Mouse (Mus musculus): ENCODE results near the gene Cd2bp2.
"Not testable (repeated sequence)": the region's sequence is repeated elsewhere in the genome, so short reads cannot be mapped to it uniquely, and the experiment has no call there.

Gene Cd2bp2

DNA sequence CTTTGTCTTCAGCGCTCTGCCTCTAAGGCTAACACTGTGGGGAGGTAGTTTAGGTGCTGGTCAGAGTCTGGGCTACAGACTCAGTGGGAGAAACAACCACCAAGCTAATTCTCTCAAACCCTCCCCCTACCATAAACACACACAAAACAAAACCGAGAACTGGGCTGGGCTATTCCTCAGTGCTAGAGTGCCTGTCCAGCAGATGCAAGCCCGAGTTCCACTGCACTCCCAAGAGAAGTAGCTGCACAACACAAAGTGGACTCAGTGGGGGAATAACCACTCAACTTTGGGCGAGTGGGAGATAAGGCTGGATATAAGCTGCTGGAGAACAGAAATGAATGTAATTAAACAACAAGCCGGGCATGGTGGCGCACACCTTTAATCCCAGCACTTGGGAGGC is 5.2 kb downstream of the Cd2bp2 start:
- no peak for DNase-seq (ENCODE audit: low spot score)

- DNase-seq (ENCODE audit: low spot score) = no peak
These were observed 7.3 kb downstream of the Cd2bp2 start for GRCm38 (mm10) chr7:127188305-127189276.

- no peak for DNase-seq (ENCODE audit: low spot score)
These were observed 8.5 kb downstream of the Cd2bp2 start for GRCm38 (mm10) chr7:127187351-127187750.

- no peak for DNase-seq (ENCODE audit: low spot score)
These were observed 10.2 kb downstream of the Cd2bp2 start for GRCm38 (mm10) chr7:127185601-127186000.

DNA sequence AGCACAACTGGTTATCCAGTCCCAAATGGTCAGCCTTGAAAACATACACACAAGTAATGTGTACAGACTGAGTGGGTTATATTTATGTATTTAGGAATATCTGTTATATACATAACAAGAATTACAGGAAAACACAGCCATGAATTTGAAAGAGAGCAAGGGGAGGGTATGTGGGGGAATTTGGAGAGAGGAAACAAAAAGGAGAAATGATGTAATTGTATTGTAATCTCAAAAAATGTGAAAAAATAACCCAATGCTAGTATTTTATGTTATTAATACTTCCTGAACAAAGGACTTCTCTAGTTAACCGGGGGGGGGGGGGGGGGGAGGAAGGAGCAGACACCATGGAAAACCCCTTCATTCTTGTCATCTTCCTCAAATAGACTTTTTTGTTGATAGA is 11.1 kb downstream of the Cd2bp2 start:
- no peak for DNase-seq (ENCODE audit: low spot score)

DNA sequence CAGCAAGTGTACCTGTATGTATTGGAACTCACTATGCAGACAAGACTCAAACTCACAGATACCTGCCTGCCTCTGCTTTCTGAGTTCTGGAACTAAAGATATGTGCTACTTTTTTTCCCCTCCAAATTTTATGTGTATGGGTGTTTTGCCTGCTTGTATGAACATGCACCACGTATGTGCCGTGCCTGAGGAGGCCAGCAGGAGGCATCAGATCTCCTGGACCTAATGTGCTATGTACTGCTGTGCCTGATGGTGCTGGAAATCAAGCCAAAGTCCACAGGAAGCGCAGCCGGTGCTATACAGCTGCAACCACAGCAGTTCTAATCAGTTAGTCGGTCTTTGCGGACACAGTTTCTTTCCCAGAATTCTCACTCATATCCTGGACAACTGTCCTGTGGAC is 12.0 kb downstream of the Cd2bp2 start:
- no peak for DNase-seq (ENCODE audit: low spot score)

- no peak for DNase-seq (ENCODE audit: low spot score)
These were observed 12.5 kb downstream of the Cd2bp2 start for GRCm38 (mm10) chr7:127183345-127183744.

GRCm38 (mm10) chr7:127181724-127182123 is 14.1 kb downstream of the Cd2bp2 start:
- DNase-seq (ENCODE audit: low spot score) = not testable (repeated sequence)

GRCm38 (mm10) chr7:127180783-127181182 is 15.1 kb downstream of the Cd2bp2 start:
- no peak for DNase-seq (ENCODE audit: low spot score)

DNA sequence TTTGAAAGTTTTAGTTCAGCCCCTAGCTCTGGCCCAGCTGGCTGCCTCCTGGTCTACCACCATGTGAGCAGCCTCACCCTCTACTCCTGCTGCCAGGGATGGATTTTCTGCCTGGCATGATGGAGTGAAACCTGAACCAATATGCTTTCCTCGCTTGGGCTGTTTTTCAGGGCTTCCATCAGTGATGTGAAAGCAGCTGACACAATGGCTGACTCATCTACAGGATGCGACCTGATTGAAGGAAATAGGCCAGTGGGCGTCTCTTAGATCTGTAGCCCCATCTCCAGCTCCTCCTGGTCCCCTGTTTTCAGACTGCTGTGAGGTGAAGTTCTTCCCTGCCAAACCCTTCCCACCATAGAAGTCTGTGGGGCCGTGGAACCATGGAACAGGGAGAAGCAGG is 18.9 kb downstream of the Cd2bp2 start:
- no peak for DNase-seq (ENCODE audit: low spot score)

GRCm38 (mm10) chr7:127166501-127166900 is 29.3 kb downstream of the Cd2bp2 start:
- no peak for DNase-seq (ENCODE audit: low spot score)

- no peak for DNase-seq (ENCODE audit: low spot score)
These were observed 30.0 kb downstream of the Cd2bp2 start for GRCm38 (mm10) chr7:127165607-127166493.

GRCm38 (mm10) chr7:127164002-127164401 is 31.8 kb downstream of the Cd2bp2 start:
- no peak for DNase-seq (ENCODE audit: low spot score)

- no peak for DNase-seq (ENCODE audit: low spot score)
These were observed 33.3 kb downstream of the Cd2bp2 start for GRCm38 (mm10) chr7:127162546-127162945.

GRCm38 (mm10) chr7:127157548-127157947 is 38.3 kb downstream of the Cd2bp2 start:
- no peak for DNase-seq (ENCODE audit: low spot score)

GRCm38 (mm10) chr7:127153477-127153876 is 42.4 kb downstream of the Cd2bp2 start:
- DNase-seq (ENCODE audit: low spot score) = no peak

- no peak for DNase-seq (ENCODE audit: low spot score)
These were observed 43.4 kb downstream of the Cd2bp2 start for GRCm38 (mm10) chr7:127152464-127152863.

DNA sequence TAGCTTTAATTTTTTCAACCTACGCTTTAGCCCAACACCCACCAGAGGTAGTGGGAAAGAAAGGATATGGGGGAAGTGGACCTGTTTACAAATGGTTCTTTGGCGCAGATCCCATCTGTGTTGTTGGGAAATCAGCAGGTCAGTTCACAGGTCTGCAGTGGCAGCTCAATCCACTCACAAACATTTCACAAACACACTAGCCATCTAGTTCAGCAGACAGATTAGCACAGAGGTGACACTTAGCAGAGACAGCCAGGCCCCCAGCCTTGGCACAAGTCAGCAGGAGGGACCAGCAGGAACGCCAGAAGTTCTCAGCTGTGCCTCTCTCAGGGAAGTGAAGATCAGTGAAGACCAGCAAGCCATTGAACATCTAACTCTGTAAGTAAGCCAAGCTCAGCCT is 47.9 kb downstream of the Cd2bp2 start:
- DNase-seq (ENCODE audit: low spot score) = no peak

- DNase-seq (ENCODE audit: low spot score) = no peak
These were observed 49.6 kb downstream of the Cd2bp2 start for GRCm38 (mm10) chr7:127146267-127146603.

DNA sequence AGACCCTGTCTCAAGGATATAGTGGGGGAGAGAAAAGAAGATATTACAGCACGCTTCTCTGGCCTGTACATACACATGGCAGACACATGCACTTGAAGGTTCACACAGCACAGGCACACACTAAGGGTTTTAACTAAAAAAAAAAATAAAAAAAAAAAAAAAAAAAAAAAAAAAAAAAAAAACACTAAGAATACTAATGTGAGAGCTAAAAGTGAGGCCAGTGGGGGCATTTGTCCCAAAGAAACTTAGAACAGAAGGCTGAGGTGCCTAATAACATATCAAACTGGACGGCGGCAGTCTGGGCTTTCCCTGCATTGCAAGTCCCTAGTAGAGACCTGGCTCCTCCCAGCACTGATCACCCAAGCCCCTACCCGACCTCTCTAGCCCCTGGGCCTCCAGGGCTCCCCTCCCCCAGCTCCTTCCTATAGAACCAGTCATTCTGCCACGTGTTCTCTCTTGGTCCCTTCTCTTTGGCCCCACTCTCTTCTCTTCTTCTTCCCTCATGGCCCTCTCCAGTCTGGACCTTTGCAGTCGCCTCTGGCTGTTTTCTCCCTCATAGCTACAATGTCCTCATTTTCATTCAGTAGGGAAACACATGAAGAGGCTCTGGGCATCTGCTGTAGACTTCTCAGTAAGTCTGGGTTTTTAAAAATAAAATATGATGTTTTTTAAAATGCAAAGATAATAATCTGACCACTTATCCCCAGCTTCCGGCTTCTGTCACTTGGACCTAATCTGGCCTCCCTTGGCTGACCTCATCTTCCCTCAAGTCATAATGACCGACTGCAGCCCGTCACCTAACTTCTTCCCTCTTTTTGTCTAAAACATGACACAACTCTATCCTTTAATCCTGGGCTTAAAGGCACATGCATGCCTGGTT is 50.2 kb downstream of the Cd2bp2 start:
- DNase-seq (ENCODE audit: low spot score) = no peak

GRCm38 (mm10) chr7:127144412-127144811 is 51.4 kb downstream of the Cd2bp2 start:
- no peak for DNase-seq (ENCODE audit: low spot score)

- DNase-seq (ENCODE audit: low spot score) = no peak
These were observed 53.2 kb downstream of the Cd2bp2 start for GRCm38 (mm10) chr7:127142666-127143065.
